Mouse (Mus musculus) urinary bladder, postnatal 25 days (tissue): ENCODE data around the gene Hoxc11.

Source experiments
- DNase-seq: peaks from one replicate; pipeline ENCODE4 v3.0.0; 2022; ENCODE audit warnings: low spot score

The Hoxc11 gene

DNA sequence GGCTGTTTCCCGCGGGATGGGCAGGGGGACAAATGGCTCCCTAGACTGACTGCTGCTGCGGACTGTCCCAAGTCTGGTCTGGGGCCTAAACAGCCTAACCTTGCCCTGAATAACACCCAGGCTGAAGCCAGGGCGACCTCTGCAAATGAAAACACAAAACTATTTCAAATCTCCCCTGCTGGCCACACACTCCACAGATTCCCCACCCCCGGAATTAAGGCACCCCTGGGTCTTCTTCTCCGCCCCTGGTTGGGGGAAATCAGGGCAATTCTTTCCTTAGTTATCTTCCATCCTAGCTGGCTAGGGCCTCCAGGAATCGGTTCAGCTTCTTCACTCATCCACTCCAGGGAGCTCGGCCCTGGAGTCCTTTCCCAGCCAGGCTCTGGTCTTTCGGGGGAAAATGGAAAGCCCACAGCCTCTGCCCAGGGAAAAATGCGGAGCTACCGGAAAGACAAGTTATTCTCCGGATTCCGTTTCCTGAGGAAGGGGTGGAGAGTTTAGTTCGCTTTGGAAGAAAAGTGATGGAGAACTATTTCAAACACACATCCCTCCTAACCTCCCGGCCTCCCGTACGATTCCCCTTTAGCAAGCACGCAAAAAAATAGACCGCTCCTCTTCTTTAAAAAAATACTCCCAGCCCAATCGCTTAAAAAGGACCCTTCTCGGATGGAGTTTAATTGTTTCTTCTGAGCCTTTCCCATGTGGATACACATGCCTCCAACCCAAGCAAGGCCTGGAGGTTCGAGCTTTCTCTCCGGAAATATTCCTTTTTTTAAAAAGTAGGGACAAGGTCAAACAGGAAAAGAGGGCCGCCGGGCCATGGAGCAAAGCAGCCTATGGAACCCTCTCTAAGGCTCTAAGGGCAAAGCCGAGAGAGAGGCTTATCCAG is 11.0 kb downstream of the Hoxc11 start:
- no peak for DNase-seq

DNA sequence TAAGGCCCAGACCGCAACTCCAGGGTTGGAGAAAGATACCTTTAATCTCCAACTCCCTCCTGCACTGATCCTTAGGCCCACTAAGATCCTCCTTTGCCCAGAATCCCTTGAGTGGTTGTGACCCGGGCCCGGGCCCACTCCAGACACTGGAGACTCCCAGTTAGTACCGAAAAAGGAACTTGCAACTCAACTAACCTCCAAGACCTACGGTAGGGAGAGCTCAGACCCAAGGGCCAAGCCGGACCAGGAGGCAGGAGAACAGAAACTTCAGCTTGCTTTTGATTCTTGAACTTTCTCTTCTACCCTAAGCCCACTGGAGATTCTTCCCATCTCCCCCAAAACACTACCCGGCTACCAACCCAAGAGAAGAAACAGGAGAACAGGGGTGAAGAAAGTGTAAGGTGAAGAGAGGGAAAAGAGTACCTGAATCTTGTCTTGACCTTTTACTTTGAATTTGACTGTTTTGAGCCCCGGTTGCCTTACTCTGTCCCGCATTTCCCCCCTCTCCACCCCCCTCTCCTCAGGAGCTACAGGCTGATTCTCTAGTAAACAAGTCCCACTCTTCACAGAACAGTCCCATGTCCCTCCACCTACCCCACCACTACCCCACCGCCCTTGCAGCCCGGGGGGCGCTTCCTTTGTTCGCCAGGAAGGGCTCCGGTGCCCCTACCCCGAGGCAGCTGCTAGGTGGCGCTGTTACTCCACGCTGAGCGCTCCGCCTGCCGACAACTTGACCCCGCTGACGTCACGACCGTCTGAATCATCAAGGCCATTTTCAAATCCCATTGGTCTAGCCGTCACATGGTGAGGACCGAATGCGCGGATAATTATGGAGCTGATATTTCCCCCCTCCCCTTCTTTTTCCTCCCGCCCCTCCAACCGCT is 11.9 kb downstream of the Hoxc11 start:
- DNase-seq: peak; percentile 86

- DNase-seq: no peak
Measured at GRCm38 (mm10) chr15:102966776-102967311, 12.6 kb downstream of the Hoxc11 start, which contains the start of gene Hoxc10. Gene Hoxc10, plus strand, starts transcription at chr15:102966796.

DNA sequence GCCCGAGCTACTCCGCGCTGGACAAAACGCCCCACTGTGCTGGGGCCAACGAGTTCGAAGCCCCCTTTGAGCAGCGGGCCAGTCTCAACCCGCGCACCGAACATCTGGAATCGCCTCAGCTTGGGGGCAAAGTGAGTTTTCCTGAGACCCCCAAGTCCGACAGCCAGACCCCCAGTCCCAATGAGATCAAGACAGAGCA is 13.0 kb downstream of the Hoxc11 start, which contains the start of gene Hoxc5:
Gene Hoxc5 (plus strand): TSS at position 132 of the 199 bp plus-strand sequence.
- no peak for DNase-seq

- no peak for DNase-seq
Measured at GRCm38 (mm10) chr15:102967511-102968397, 13.5 kb downstream of the Hoxc11 start.

DNA sequence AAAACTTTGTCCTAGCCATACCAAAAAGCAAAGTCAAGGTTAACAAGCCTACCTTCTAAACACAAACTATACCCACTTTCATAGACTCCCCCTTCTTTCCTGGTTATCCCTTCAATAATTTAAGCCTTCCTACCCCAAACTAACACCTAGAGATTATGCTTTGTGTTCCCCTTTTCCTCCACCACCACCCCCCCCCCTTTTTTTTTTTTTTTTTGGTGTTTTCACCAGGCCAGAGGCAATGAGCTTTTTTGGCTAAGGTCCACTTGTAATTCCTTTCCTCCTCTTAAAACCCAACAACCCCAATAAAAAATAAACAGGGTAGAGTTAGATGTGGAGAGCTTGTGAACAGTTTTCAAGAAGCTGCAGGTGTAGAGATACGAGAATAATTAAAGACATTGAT is 15.1 kb downstream of the Hoxc11 start:
- no peak for DNase-seq

- peak; percentile 40 for DNase-seq
Measured at GRCm38 (mm10) chr15:102970740-102971139, 16.5 kb downstream of the Hoxc11 start.

DNA sequence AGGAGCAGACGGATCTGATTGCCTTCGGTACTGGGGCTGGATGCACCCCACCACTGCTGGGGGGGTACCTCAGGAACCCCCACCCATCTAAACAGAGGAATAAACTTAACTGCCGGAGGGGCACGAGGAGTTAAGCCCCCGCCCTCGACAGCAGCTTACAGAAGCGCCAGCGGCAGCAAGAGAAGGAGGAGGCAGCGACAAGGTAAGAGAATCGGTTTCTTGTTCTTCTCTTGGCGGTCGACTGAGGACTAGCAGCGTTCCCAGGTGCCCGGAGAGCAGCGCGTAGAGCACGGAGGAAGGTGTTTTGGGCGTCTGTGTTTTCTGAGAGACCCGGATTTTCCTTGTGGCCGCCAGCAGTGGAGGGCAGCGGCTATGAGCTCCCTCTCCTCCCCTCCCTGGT is 18.0 kb downstream of the Hoxc11 start:
- DNase-seq: no peak

- no peak for DNase-seq
Measured at GRCm38 (mm10) chr15:102972753-102973152, 18.5 kb downstream of the Hoxc11 start.

- no peak for DNase-seq
Measured at GRCm38 (mm10) chr15:102975034-102975433, 20.8 kb downstream of the Hoxc11 start.

GRCm38 (mm10) chr15:102975688-102976111 is 21.5 kb downstream of the Hoxc11 start:
- DNase-seq: no peak

DNA sequence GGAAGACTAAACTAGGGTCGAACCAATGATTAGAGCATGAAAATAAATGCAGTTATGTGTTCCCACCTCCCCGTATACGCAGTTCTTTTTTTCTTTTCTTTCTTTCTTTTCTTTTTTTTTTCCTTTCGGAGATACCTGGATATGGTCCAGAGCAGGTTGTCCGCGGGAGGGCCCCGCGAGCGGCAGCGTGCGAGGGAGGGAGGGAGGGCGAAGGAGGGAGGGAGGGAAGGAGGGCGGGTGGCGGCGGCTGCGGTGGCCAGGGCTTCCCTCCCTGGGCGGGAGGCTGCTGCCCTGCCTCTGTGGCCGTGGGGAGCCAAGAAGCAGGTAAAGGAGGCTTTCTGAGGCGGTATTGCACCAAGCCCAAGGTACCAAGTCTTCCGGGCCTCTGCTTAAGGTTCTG is 21.9 kb downstream of the Hoxc11 start, which contains the start of gene Hoxc9:
Gene Hoxc9 (plus strand): TSS at position 269 of the 400 bp plus-strand sequence.
- DNase-seq: no peak

- no peak for DNase-seq
Measured at GRCm38 (mm10) chr15:102976631-102977422, 22.6 kb downstream of the Hoxc11 start.

- no peak for DNase-seq
Measured at GRCm38 (mm10) chr15:102977423-102977974, 23.3 kb downstream of the Hoxc11 start.

- no peak for DNase-seq
Measured at GRCm38 (mm10) chr15:102978615-102979515, 24.6 kb downstream of the Hoxc11 start.

DNA sequence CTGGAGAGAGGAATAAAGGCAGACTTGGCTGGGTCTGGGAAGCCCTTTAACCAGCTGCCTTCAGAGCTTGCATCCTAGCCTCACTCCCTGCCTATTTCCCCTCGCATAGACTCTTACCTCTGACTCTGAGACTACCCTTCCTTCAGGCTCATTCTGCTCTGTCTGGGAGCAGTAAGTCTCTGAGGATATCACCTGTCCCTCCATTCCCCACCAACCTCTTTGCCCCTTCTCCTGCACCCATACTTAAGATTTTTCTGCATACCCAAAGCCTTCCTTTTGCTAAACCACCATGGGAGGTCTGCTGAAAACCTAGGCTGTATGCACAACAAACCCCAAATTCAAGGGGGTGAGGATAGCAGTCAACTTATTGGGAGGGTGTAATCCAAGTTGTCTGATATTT is 25.7 kb downstream of the Hoxc11 start:
- DNase-seq: no peak

GRCm38 (mm10) chr15:102980352-102980751 is 26.1 kb downstream of the Hoxc11 start:
- no peak for DNase-seq

GRCm38 (mm10) chr15:102980912-102981311 is 26.7 kb downstream of the Hoxc11 start:
- no peak for DNase-seq
